In the genomic region with DNA sequence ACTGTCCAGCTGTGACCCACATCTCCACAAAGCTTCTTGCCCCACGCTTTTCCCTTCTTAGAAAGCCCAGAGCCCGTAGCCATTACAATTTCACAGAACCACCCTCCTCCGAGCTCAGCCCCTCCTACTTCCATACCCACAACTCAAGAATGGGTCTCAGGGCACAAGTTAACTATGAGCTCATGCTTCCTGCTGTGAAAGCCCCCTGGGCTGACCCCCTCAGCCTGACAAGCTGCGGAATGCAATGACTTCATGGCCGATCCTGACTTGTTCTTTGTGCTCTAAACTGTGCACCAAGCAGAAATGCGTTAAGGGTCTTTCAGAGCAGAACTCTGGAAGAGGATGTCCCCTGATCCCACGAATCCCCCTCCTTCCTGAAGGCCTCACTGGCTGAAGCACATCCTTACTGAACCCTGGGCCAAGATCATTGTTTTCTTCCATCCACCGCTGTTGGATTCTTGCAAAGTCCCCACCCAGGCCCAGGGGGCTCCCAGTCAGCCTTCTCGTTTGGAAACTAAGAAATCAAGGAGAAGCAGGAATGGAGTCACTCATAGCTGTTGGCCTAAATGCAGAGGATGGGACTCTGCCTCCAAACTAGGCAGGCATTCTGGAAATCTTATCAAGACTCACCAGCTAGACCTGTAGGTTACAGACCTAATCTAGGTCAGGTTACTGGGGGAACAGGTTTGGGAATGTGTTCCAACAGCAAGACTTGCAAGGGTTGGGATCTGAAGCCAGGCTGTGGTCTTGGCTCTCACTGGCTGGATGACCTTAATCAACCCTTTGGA, we compare ENCODE assay signal across 10 mouse cellular contexts. TPM values are rescaled to one million over a fixed set of nuclear protein-coding genes. Genes with fewer than 3 reads are reported as not detected.
DNase-seq lines count a peak whose midpoint lies in the region; ATAC-seq and TF ChIP-seq lines count a peak whose summit lies in the region.
"Had no signal": no experiment of that assay in that cellular context is flagged by ENCODE, and none has a peak within 500 bp of the region (broad histone marks: within the 10 kb centered on the region; RNA-seq: fewer than 3 reads in every experiment).

No protein-coding gene starts in this region.

- no peak overlapping the region for H3K27ac ChIP-seq in kidney, embryonic 14.5 days (ENCODE audit: low read depth, low read length)
- 0 out of 2 replicates have a peak overlapping the region, but pooled peaks have one; percentile 12 for H3K27ac ChIP-seq in embryonic facial prominence, embryonic 12.5 days
- H3K27ac ChIP-seq in limb, embryonic 14.5 days (replicated peaks; ENCODE audit: low read depth, low read length) = peak overlapping the region; percentile 78

- intact Hi-C loops in gastrocnemius, postnatal 36 days (cut with DNase I) = no loop called here

- no peak overlapping the region for H3K9ac ChIP-seq in kidney, embryonic 14.5 days (ENCODE audit: low read depth, low read length)
- no peak overlapping the region for H3K9ac ChIP-seq in embryonic facial prominence, embryonic 12.5 days
- no peak overlapping the region for H3K9ac ChIP-seq in limb, embryonic 14.5 days (ENCODE audit: low read depth, low read length, severe bottlenecking)

- H3K4me1 ChIP-seq in kidney, embryonic 14.5 days (ENCODE audit: control insufficient read depth, insufficient read depth, low read length) = peaks cover 10% of the 10 kb centered on the region
- no peaks in the 10 kb centered on the region for H3K4me1 ChIP-seq in embryonic facial prominence, embryonic 12.5 days
- H3K4me1 ChIP-seq in limb, embryonic 14.5 days (ENCODE audit: control insufficient read depth, insufficient read depth, low read length) = peaks cover 4% of the 10 kb centered on the region; the same call in 1 of the 2 replicates

- H3K27me3 ChIP-seq in kidney, embryonic 14.5 days (ENCODE audit: control insufficient read depth, insufficient read depth, low read length) = no peaks in the 10 kb centered on the region
- H3K27me3 ChIP-seq in embryonic facial prominence, embryonic 12.5 days = no peaks in the 10 kb centered on the region
- no peaks in the 10 kb centered on the region for H3K27me3 ChIP-seq in limb, embryonic 14.5 days (ENCODE audit: control insufficient read depth, insufficient read depth, low read length)

- TF ChIP-seq POLR2A in limb, embryonic 14.5 days (IDR thresholded peaks at IDR 0.05; ENCODE audit: borderline replicate concordance, extremely low read depth, insufficient read depth, insufficient read length) = no peak

- peak; percentile 47; the same call in 1 of the 2 replicates for ATAC-seq in kidney, embryonic 14.5 days (ENCODE audit: low FRiP score, low TSS enrichment)
- peak; percentile 43; the same call in 1 of the 2 replicates for ATAC-seq in embryonic facial prominence, embryonic 12.5 days (ENCODE audit: insufficient number of reproducible peaks, insufficient read depth, low FRiP score, low TSS enrichment)
- peak; percentile 79 for ATAC-seq in limb, embryonic 14.5 days (ENCODE audit: low FRiP score, low read depth)

- H3K9me3 ChIP-seq in kidney, embryonic 14.5 days (ENCODE audit: control insufficient read depth, low read length) = no peaks in the 10 kb centered on the region
- H3K9me3 ChIP-seq in embryonic facial prominence, embryonic 12.5 days = no peaks in the 10 kb centered on the region
- no peaks in the 10 kb centered on the region for H3K9me3 ChIP-seq in limb, embryonic 14.5 days (ENCODE audit: control insufficient read depth, low read length)

- H3K4me2 ChIP-seq in kidney, embryonic 14.5 days (replicated peaks; ENCODE audit: low read depth, low read length) = no peak overlapping the region
- H3K4me2 ChIP-seq in embryonic facial prominence, embryonic 12.5 days (replicated peaks) = no peak overlapping the region
- no peak overlapping the region for H3K4me2 ChIP-seq in limb, embryonic 14.5 days (replicated peaks; ENCODE audit: low read depth, low read length, severe bottlenecking)
- H3K4me2 ChIP-seq: liver, embryonic 11.5 days had no signal

- H3K36me3 ChIP-seq in kidney, embryonic 14.5 days (ENCODE audit: control insufficient read depth, insufficient read depth, low read length) = peaks cover 16% of the 10 kb centered on the region
- H3K36me3 ChIP-seq in embryonic facial prominence, embryonic 12.5 days = peaks cover 28% of the 10 kb centered on the region
- peaks cover 23% of the 10 kb centered on the region for H3K36me3 ChIP-seq in limb, embryonic 14.5 days (ENCODE audit: control insufficient read depth, insufficient read depth, low read length)

- DNase-seq in kidney, adult 8-10 months = no peak
- DNase-seq in gastrocnemius, postnatal 36 days = peak; percentile 49 to 50
- peak; percentile 52 for DNase-seq in limb, embryonic 14.5 days (ENCODE audit: low spot score)
- DNase-seq in left cerebral cortex, adult 11 months (ENCODE audit: low spot score) = no peak
- DNase-seq in spleen, postnatal 36 days (ENCODE audit: low spot score in 2 of 2) = no peak
- DNase-seq: kidney, postnatal 10 days; midbrain, embryonic 14.5 days had no signal

- 61% methylated on average over 9 of the region's 9 CpGs for WGBS in kidney, embryonic 14.5 days
- 52% methylated on average over 9 of the region's 9 CpGs for WGBS in embryonic facial prominence, embryonic 12.5 days
- 59% methylated on average over 9 of the region's 9 CpGs for WGBS in limb, embryonic 14.5 days

- no peak overlapping the region for H3K4me3 ChIP-seq in kidney, embryonic 14.5 days (ENCODE audit: low read length)
- H3K4me3 ChIP-seq in embryonic facial prominence, embryonic 12.5 days = no peak overlapping the region
- H3K4me3 ChIP-seq in limb, embryonic 14.5 days (replicated peaks; ENCODE audit: low read length) = no peak overlapping the region

RNA-seq across cellular contexts. Expression of a gene that starts 39.9 kb away (rescaled TPM):
- polyA plus RNA-seq in kidney, embryonic 14.5 days (2014; fragmentation: Nextera tagmentation; extraction: Ambion mirVana) = 7.6 and 14.7 TPM in 2 replicates
- polyA plus RNA-seq in embryonic facial prominence, embryonic 12.5 days (2016; fragmentation: Nextera tagmentation; extraction: Ambion mirVana) = 18.5 and 18.9 TPM in 2 replicates
- total RNA-seq in gastrocnemius, postnatal 36 days (2021) = 1 to 10 TPM; 4.4 TPM
- polyA plus RNA-seq in limb, embryonic 14.5 days (2012; rRNA removed) = 29.3 and 34.0 TPM in 2 replicates
- 13.3 and 14.3 TPM in 2 replicates for polyA plus RNA-seq in limb, embryonic 14.5 days (2014; fragmentation: Nextera tagmentation; extraction: Ambion mirVana)

RNA-seq across cellular contexts. Expression of a gene that starts 43.5 kb away (rescaled TPM):
- 5.0 and 5.4 TPM in 2 replicates for polyA plus RNA-seq in kidney, embryonic 14.5 days (2014; fragmentation: Nextera tagmentation; extraction: Ambion mirVana)
- polyA plus RNA-seq in embryonic facial prominence, embryonic 12.5 days (2016; fragmentation: Nextera tagmentation; extraction: Ambion mirVana) = 4.1 and 4.2 TPM in 2 replicates
- total RNA-seq in gastrocnemius, postnatal 36 days (2021) = under 1 TPM in 1 of 2 experiments, not detected in 1; 0.54 TPM
- 4.8 and 5.5 TPM in 2 replicates for polyA plus RNA-seq in limb, embryonic 14.5 days (2012; rRNA removed)
- 4.2 and 4.7 TPM in 2 replicates for polyA plus RNA-seq in limb, embryonic 14.5 days (2014; fragmentation: Nextera tagmentation; extraction: Ambion mirVana)

Comparison
In these comparisons a context has a peak if more than half of its experiments do, and no peak if none do; other contexts are left out.
1. DNase-seq: peak in gastrocnemius, postnatal 36 days (2 of 2) and limb, embryonic 14.5 days (single experiment); none in kidney, adult 8-10 months (0 of 2), left cerebral cortex, adult 11 months (single experiment) and spleen, postnatal 36 days (0 of 2).
2. Peak in every context shown above with its lines, with median percentiles within 50 percentile points of each other: ATAC-seq.